Mouse (Mus musculus): ENCODE data around the gene Zik1.
A peak's percentile ranks its signal among the peaks of the same experiment; 100 is the strongest.

The Zik1 gene

GRCm38 (mm10) chr7:10494786-10495521 is at the start of gene Zik1:
Gene Zik1, minus strand, starts transcription at chr7:10495394.
- DNase-seq (ENCODE audit: low spot score), result peak; percentile 75

- DNase-seq (ENCODE audit: low spot score), result no peak
Observed at GRCm38 (mm10) chr7:10495578-10495977, 384 bp upstream of the Zik1 start.

DNA sequence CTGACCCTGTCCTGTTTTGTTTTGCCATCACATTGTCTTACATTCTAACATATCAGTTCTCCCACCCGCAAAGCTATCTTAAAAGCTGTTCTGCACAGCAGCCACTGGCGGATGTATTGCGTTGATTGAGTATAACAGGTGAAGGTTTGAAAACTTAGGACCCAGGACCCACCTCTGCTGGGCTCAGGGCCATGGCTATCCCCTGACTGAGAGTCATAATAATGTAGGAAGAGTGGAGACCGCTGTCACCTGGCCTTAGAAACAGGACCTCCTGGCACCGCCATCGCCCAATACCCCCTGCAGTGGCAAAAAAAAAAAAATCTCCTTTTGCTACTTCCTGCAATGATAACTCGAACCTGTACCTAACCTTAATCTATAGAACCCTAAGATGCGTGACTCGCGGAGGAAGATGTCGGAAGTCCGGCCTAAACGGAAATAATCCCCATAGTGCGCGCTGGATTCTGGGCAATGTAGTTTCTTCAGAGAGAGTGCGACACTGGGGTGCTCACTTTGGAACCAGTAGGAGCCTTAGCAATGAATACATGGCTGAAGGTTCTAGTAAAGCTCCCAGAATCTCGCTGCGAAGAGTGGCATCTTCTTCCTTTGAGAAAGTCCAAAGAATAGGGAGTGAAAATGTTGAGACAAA is 14.5 kb downstream of the Zik1 start:
- no peak for DNase-seq (ENCODE audit: low spot score)

DNA sequence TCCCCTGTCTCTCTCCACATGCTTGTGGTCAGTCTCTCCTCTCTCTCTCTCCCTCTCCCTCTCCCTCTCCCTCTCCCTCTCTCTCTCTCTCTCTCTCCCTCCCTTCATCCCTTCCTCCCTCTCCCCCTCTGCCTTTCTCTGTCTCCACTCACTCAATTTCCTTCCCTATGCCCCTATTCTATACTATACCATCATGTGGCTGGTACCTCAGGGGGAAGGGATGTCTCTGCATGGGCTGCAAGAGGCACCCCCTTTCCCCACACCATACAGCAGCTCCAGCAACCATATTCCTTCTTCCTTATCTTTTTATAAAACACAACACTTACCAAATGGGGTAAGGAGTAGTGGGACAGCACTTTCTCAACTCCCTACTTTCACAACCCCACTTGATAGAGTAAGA is 15.4 kb downstream of the Zik1 start:
- DNase-seq (ENCODE audit: low spot score), result no peak

DNA sequence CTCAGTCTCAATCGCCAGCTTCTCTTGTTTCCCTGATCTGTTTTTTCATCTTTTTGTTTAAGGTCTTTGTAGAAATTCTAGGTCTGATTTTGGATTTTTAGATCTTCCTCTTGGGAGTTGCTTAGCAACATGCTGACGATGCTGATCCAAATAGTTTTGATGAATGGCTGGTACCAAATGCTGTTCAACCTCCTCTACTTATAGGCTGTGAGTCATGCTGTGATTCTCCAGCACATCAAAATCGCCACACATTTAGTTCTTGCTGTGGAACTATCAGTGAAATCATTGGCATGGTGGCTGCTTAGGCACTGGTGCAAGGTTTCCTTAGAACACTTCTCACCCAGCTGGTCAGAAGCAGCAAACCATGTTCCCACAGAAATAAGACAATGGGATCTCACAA is 37.0 kb downstream of the Zik1 start:
- DNase-seq (ENCODE audit: low spot score), result no peak

DNA sequence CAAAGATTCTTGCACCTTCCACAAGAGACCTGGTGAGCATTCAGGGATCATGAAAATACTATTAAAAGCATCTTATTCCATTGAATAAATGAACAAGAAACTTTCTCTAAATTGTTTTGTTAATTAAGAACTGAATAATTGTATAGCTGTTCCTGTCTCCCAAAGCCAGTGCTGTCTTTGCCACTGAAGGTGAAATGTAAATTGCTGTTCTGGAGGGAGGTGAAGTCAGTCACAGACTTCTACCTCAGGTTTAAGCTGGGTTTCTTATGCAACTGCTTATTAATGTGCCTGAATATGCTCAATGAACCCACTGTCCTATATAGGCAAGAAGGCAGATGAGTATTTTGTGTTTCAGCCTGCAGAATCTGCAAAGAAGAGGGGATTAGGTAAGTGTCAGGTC is 52.2 kb downstream of the Zik1 start, which contains the start of gene Vmn1r67:
Gene Vmn1r67 (plus strand): TSS at position 301 of the 400 bp plus-strand sequence.
- no peak for DNase-seq (ENCODE audit: low spot score)

Data from yolk sac, embryonic 10.5 days (tissue).